Mouse (Mus musculus) hindbrain, embryonic 11.5 days (tissue): Measurements from ENCODE around the gene Pml. TPM values are rescaled to one million over a fixed set of nuclear protein-coding genes. Genes with fewer than 3 reads are reported as not detected.
A peak's percentile ranks its signal among the peaks of the same experiment; 100 is the strongest.

Experiments
- ATAC-seq: fragments of 200-750 bp; cut with Nextera tagmentation; 2 replicates; pipeline ENCODE4 v1.8.0; 2017; ENCODE audit warnings: mild to moderate bottlenecking, moderate TSS enrichment, moderate library complexity; ENCODE audit not compliant: low FRiP score
- DNase-seq: peaks from one replicate; pipeline ENCODE4 v3.0.0-alpha.2; 2015; ENCODE audit warnings: low spot score
- H3K27ac ChIP-seq: fragments of 300-500 bp; sonication (generic); 2 replicates; pipeline ENCODE4 v1.5.1; 2014; ENCODE audit warnings: mild to moderate bottlenecking, low read depth, low read length
- H3K27me3 ChIP-seq: fragments of 300-500 bp; sonication (generic); 2 replicates; pipeline ENCODE4 v1.6.1; 2014; ENCODE audit warnings: mild to moderate bottlenecking, low read length, moderate library complexity, mixed read lengths; ENCODE audit not compliant: control insufficient read depth, insufficient read depth
- H3K36me3 ChIP-seq: fragments of 300-500 bp; sonication (generic); 2 replicates; pipeline ENCODE4 v1.6.1; 2014; ENCODE audit warnings: mild to moderate bottlenecking, low read length, moderate library complexity, mixed read lengths; ENCODE audit not compliant: control insufficient read depth, insufficient read depth
- H3K4me1 ChIP-seq: fragments of 300-500 bp; sonication (generic); replicated peaks from 2 replicates; pipeline ENCODE4 v1.6.1; 2014; ENCODE audit warnings: low read length, mixed read lengths; ENCODE audit not compliant: control insufficient read depth, insufficient read depth
- H3K4me2 ChIP-seq: fragments of 300-500 bp; sonication (generic); replicated peaks from 2 replicates; pipeline ENCODE4 v1.6.1; 2014; ENCODE audit warnings: mild to moderate bottlenecking, low read depth, low read length
- H3K4me3 ChIP-seq: fragments of 300-500 bp; sonication (generic); 2 replicates; pipeline ENCODE4 v1.5.1; 2014; ENCODE audit warnings: low read depth, low read length
- H3K9ac ChIP-seq: fragments of 300-500 bp; sonication (generic); 2 replicates; pipeline ENCODE4 v1.6.1; 2014; ENCODE audit warnings: low read depth, low read length
- H3K9me3 ChIP-seq: fragments of 300-500 bp; sonication (generic); 2 replicates; pipeline ENCODE4 v1.6.1; 2016; ENCODE audit warnings: low read length; ENCODE audit not compliant: control insufficient read depth
- WGBS: fragments of 180-500 bp; shearing (Covaris S2); extraction: QIAGEN DNeasy Blood & Tissue Kit; methylation state at CpG from one replicate; pipeline ENCODE4 v1.1.7; 2014; 5-methylcytosine and 5-hydroxymethylcytosine counted together
- polyA plus RNA-seq: library from polyadenylated mRNA; unstranded; fragments of >200 nt; fragmentation: Nextera tagmentation; extraction: Ambion mirVana; gene quantifications from 2 replicates; pipeline ENCODE4 v1.2.1, GENCODE M21; 2014

Pml gene
- polyA plus RNA-seq, 1 experiment from 2014 or later, result 8.3 TPM

DNA sequence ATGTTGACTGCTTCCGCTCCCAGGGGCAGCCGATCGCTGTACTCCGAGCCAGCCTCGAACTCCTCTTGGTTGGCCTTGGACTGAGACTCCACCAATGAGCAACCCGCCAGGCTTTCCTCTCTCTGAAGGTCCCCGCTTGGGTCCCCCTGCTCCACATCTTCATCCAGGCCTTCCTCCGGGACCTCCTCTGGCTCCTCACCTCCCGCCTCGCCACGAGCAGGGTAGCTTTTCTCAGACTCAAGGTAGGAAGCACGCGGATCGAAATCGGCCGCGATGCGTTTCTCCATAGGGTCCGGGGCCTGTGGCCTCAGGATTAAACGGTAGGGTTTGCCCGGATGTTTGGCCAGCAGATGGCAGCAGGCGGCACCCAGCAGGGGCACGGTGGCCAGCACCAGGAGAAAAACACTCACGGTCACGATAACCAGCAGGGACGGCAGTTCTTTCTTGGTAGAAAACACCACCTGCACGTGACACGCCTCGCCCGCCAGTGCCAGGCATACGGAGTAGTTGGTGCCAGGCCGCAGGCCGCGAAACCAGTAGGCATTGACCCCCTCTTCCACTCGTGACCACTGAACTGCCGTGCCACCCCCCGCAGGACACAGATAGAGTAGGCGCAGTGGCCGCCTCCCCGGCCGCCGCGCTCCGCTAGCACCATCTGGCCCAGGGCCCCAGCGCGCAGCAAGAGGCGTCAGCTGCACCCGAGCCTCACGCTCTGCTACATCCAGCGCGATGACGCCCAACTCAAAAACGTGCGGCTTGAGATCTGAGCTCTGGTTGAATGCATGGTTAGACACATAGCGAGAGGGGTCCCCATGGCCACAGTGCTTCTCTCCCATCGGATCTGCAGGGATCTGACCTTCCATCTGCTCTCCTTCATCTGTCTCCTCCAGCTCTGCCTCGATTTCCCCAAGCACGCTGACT is 51.5 kb downstream of the Pml start:
- H3K4me1 ChIP-seq, result peaks cover 14% of the 10 kb centered on the region
- DNase-seq (peak; percentile 66), ATAC-seq (peak; percentile 36; the same call in 1 of the 2 replicates)
- H3K4me2 ChIP-seq, result peak overlapping the region; percentile 35
- H3K9me3 ChIP-seq, result no peaks in the 10 kb centered on the region
- peak overlapping the region; percentile 22 for H3K4me3 ChIP-seq
- peaks cover 87% of the 10 kb centered on the region for H3K27me3 ChIP-seq
- no peaks in the 10 kb centered on the region for H3K36me3 ChIP-seq
- H3K27ac ChIP-seq, result no peak overlapping the region
- no peak overlapping the region for H3K9ac ChIP-seq
- 1% methylated on average over 58 of the region's 58 CpGs for WGBS

DNA sequence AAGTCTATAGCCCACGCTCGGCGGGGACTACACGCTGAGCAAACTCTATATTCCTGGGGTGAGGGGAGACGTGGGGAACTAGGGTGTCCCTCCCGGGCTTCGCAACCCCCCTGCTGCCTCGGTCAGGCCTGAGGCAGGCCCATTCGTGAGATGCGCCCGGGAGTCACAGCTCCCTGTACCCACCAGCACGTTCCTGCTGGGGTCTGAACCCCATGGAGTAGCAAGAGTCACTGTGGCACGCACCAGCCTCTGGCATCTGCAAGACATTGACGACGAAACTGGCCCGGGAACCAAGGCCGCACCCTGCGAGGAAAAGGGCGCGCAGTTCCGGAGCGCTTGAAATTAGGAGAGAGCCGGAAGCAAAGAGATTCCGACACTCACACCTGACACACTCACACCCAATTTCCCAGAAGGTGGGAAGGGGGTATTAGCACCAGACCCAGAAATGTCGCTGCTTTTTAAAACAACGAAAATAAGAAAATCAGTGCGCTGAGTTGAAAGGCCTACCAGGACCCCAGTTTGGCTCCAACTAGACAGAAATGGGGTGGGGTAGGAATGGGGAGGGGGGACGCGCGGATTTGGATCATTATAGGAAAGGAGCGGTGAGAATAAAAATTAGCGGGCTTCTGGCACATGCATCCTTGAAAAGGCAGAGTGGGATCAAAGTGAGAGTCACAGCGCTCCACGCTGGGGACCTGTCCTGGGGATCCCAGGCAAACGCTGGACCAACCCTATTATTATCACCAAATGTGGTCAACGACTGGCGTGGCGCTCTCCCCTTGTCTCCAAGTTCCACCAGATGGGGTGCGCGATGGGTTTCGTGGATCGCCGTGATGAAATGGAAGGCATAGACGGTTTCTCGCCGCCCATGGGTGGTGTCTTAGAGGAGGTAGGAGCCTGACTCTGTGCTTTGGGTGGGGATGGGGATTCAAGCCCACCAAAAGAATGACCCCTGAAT is 52.7 kb downstream of the Pml start:
- peaks cover 75% of the 10 kb centered on the region for H3K27me3 ChIP-seq
- peak overlapping the region; percentile 13 for H3K4me3 ChIP-seq
- peaks cover 10% of the 10 kb centered on the region for H3K4me1 ChIP-seq
- no peak for ATAC-seq
- H3K27ac ChIP-seq, result no peak overlapping the region
- H3K36me3 ChIP-seq, result no peaks in the 10 kb centered on the region
- WGBS, result 2% methylated on average over 46 of the region's 46 CpGs
- no peaks in the 10 kb centered on the region for H3K9me3 ChIP-seq
- DNase-seq, result peak; percentile 43
- H3K4me2 ChIP-seq, result peak overlapping the region; percentile 8
- no peak overlapping the region for H3K9ac ChIP-seq

DNA sequence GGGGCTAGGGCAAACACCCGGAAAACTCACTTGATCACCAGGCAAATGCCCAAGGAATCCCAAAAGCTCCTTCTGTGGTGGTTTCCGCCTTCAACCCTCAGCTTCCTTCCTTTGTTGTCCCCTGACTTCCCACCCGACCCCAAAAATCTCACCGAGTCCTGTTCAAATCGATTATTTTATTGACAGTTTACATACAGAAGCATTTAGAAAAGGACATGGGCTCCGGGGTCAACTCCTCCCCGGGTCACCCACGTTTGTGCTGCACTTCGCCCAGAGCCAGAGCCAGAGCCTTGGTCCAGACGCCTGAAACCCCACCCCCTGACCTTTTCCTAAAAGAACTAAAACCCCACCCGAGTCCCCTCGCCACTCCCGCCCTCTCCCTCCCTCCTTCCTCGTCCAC is 53.4 kb downstream of the Pml start:
- H3K9me3 ChIP-seq, result no peaks in the 10 kb centered on the region
- peak overlapping the region; percentile 22 for H3K4me2 ChIP-seq
- H3K36me3 ChIP-seq, result no peaks in the 10 kb centered on the region
- DNase-seq (peak; percentile 34), ATAC-seq (no peak)
- H3K9ac ChIP-seq, result no peak overlapping the region
- 1% methylated on average over 14 of the region's 14 CpGs for WGBS
- H3K4me1 ChIP-seq, result peaks cover 9% of the 10 kb centered on the region
- no peak overlapping the region for H3K27ac ChIP-seq
- H3K27me3 ChIP-seq, result peaks cover 68% of the 10 kb centered on the region
- peak overlapping the region; percentile 13 for H3K4me3 ChIP-seq

DNA sequence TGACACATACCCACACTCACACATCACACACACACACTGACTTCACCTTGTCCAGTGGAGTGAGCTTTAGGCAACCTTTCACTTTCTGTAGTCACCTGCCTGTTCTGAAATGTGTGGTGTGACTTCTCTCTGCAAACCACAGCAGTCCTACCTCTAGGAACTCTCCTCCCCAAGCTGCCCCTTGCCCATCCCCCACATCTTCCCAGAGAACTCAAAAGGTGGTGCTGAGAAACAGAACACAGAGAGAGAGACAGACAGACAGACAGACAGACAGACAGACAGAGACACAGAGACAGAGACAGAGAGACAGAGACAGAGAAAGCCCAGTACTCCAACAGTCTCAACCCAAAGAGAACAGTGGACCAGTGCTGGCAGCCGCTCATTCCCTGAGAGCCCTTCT is 53.9 kb downstream of the Pml start:
- no peaks in the 10 kb centered on the region for H3K9me3 ChIP-seq
- peaks cover 9% of the 10 kb centered on the region for H3K4me1 ChIP-seq
- DNase-seq (no peak), ATAC-seq (no peak)
- no peaks in the 10 kb centered on the region for H3K36me3 ChIP-seq
- no peak overlapping the region for H3K4me2 ChIP-seq
- no peak overlapping the region for H3K9ac ChIP-seq
- H3K4me3 ChIP-seq, result peak overlapping the region; percentile 13; the same call in 1 of the 2 replicates
- H3K27ac ChIP-seq, result no peak overlapping the region
- WGBS, result 0% methylated on average over 1 of the region's 1 CpGs
- peaks cover 63% of the 10 kb centered on the region for H3K27me3 ChIP-seq

DNA sequence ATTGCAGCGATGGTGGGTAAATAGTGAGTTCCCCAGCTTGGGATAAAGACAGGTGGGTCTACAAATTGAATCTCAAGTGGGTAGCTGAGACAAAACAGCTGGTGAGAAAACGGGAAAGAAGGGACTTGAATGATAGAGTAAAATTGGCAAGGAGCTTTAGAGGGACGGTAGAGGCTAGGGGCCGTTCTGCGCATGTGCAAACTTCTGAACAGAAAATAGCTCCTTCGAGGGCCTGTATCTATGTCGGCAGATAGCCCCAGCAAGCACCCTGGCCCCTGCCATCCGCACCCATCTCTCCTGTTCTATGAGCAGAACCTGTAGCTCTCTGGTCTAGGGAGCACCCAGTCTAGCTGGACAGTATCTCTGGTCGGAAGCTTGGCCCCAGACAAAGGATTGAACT is 55.4 kb downstream of the Pml start:
- H3K4me3 ChIP-seq, result no peak overlapping the region
- H3K9ac ChIP-seq, result no peak overlapping the region
- H3K4me2 ChIP-seq, result no peak overlapping the region
- ATAC-seq, result no peak
- H3K9me3 ChIP-seq, result no peaks in the 10 kb centered on the region
- DNase-seq, result no peak
- WGBS, result 63% methylated on average over 9 of the region's 9 CpGs
- no peak overlapping the region for H3K27ac ChIP-seq
- peaks cover 9% of the 10 kb centered on the region for H3K4me1 ChIP-seq
- peaks cover 48% of the 10 kb centered on the region for H3K27me3 ChIP-seq
- no peaks in the 10 kb centered on the region for H3K36me3 ChIP-seq

DNA sequence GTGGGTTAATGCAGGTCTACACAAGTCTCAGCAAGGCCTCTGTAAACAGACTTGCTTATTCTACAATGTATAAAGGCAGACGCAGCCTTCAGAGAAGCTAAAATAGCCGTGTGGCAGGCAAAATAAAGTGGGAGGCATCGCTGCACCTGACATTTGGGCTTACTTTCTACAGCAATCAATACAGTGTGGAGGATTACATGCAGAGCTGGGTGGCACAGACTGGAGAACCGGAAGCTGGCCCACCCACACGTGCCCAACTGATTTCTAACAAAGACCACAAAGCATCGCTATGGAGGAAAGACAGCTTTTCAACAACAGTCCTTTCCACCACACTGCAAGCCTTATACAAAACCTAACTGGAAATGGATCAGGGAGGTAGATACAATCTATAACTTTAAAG is 65.1 kb downstream of the Pml start:
- H3K36me3 ChIP-seq, result no peaks in the 10 kb centered on the region
- H3K4me1 ChIP-seq, result no peaks in the 10 kb centered on the region
- no peaks in the 10 kb centered on the region for H3K9me3 ChIP-seq
- no peak overlapping the region for H3K27ac ChIP-seq
- H3K4me2 ChIP-seq, result no peak overlapping the region
- ATAC-seq (no peak), DNase-seq (no peak)
- no peaks in the 10 kb centered on the region for H3K27me3 ChIP-seq
- no peak overlapping the region for H3K9ac ChIP-seq
- no peak overlapping the region for H3K4me3 ChIP-seq
- WGBS, result 77% methylated on average over 6 of the region's 6 CpGs

DNA sequence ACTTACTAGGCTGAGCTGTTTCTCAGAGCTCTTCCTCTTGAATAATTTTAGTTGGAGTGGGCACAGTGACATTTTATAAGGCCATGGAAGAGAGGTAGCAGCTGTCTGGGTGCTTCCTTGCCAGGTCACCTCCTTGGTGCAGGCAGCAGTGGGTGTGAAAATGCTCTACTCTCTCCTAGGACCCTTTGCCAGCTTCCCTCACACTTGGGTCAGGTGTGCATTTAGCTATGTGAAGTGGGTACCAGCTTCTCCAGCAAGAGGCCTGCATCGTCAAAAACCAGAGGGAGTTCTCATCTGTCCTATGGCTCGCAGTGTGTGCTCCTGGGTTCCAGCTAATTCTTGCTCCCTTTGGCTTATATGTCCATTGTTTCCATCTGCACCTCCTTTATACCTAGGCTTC is 70.2 kb downstream of the Pml start:
- 89% methylated on average over 2 of the region's 2 CpGs for WGBS
- H3K36me3 ChIP-seq, result no peaks in the 10 kb centered on the region
- H3K4me3 ChIP-seq, result no peak overlapping the region
- no peak for ATAC-seq
- no peaks in the 10 kb centered on the region for H3K27me3 ChIP-seq
- H3K4me1 ChIP-seq, result peaks cover 4% of the 10 kb centered on the region
- H3K9ac ChIP-seq, result no peak overlapping the region
- H3K4me2 ChIP-seq, result no peak overlapping the region
- H3K27ac ChIP-seq, result no peak overlapping the region
- H3K9me3 ChIP-seq, result no peaks in the 10 kb centered on the region
- no peak for DNase-seq

DNA sequence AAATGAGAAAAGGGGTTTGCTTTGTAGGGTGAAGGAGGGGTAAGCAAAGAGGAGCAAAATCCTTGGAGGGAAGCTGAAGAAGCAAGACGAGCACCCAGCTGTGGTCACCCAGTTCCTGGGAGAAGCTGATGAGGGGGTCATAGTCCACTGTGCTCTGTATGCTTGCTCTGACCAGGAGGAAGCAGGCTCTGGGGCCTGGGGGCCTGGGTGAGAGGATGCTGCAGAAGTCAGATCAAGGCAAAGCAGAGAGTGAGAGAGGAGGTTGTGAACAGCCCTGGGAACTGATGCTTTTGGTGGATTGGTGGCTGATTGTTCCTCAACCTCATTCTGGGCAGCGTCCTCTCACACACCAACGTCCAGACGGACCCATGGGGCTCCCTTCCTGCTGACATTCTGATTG is 72.4 kb downstream of the Pml start:
- Histone ChIP-seq H3K9ac (no peak overlapping the region), H3K27ac (no peak overlapping the region), H3K4me1 (peaks cover 4% of the 10 kb centered on the region), H3K4me3 (no peak overlapping the region), H3K4me2 (no peak overlapping the region), H3K36me3 (no peaks in the 10 kb centered on the region), H3K9me3 (no peaks in the 10 kb centered on the region), H3K27me3 (no peaks in the 10 kb centered on the region)
- no peak for DNase-seq
- ATAC-seq, result no peak
- WGBS, result 67% methylated on average over 4 of the region's 4 CpGs
